Mouse (Mus musculus) midbrain, embryonic 11.5 days (tissue): ENCODE data around the gene Ptch1. TPM values are rescaled to one million over a fixed set of nuclear protein-coding genes. Genes with fewer than 3 reads are reported as not detected.

ENCODE experiments used
- ATAC-seq: fragments of 200-750 bp; cut with Nextera tagmentation; 2 replicates; pipeline ENCODE4 v1.8.0; 2017; ENCODE audit warnings: moderate TSS enrichment, moderate library complexity; ENCODE audit not compliant: low FRiP score
- DNase-seq: peaks from one replicate; pipeline ENCODE4 v3.0.0; 2015; ENCODE audit warnings: low spot score; ENCODE audit errors: missing footprints
- H3K27ac ChIP-seq: fragments of 300-500 bp; sonication (generic); 2 replicates; pipeline ENCODE4 v1.5.1; 2014; ENCODE audit warnings: low read depth, low read length
- H3K27me3 ChIP-seq: fragments of 300-500 bp; sonication (generic); 2 replicates; pipeline ENCODE4 v1.6.1; 2014; ENCODE audit warnings: mild to moderate bottlenecking, low read length, moderate library complexity, mixed read lengths; ENCODE audit not compliant: control insufficient read depth, insufficient read depth
- H3K36me3 ChIP-seq: fragments of 300-500 bp; sonication (generic); 2 replicates; pipeline ENCODE4 v1.6.1; 2014; ENCODE audit warnings: mild to moderate bottlenecking, low read length, moderate library complexity, mixed read lengths; ENCODE audit not compliant: control insufficient read depth, insufficient read depth
- H3K4me1 ChIP-seq: fragments of 300-500 bp; sonication (generic); 2 replicates; pipeline ENCODE4 v1.6.1; 2014; ENCODE audit warnings: low read length; ENCODE audit not compliant: control insufficient read depth, insufficient read depth
- H3K4me2 ChIP-seq: fragments of 300-500 bp; sonication (generic); 2 replicates; pipeline ENCODE4 v1.6.1; 2014; ENCODE audit warnings: mild to moderate bottlenecking, moderate library complexity
- H3K4me3 ChIP-seq: fragments of 300-500 bp; sonication (generic); 2 replicates; pipeline ENCODE4 v1.5.1; 2014; ENCODE audit warnings: low read depth, low read length
- H3K9ac ChIP-seq: fragments of 300-500 bp; sonication (generic); 2 replicates; pipeline ENCODE4 v1.6.1; 2014; ENCODE audit warnings: low read length
- H3K9me3 ChIP-seq: fragments of 300-500 bp; sonication (generic); 2 replicates; pipeline ENCODE4 v1.6.1; 2016; ENCODE audit warnings: low read length; ENCODE audit not compliant: control insufficient read depth
- WGBS: fragments of 180-500 bp; shearing (Covaris S2); extraction: QIAGEN DNeasy Blood & Tissue Kit; methylation state at CpG from one replicate; pipeline ENCODE4 v1.1.7; 2014; 5-methylcytosine and 5-hydroxymethylcytosine counted together
- polyA plus RNA-seq: library from polyadenylated mRNA; unstranded; fragments of >200 nt; fragmentation: Nextera tagmentation; extraction: Ambion mirVana; gene quantifications from 2 replicates; pipeline ENCODE4 v1.2.1, GENCODE M21; 2014

The Ptch1 gene
- polyA plus RNA-seq, 1 experiment from 2014 or later, result 22.6 TPM

DNA sequence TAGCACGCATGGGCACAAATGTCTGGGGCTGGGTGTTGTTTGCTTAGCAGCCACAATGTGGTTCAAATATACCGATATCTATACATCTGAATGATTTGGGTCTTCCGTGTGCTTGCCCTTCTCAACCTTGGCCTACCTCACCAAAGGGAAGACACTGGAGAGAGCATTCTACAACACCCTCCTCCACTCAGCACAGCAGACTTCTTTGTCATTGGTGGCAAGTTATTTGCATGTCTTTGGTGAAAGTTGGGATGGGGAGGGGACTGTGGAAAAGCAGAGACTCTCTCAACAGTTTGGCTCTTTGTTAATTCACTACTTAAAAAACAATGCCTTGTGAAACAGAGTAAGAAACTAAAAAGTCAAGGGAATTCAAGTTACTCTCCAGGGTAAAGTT is 43.0 kb downstream of the Ptch1 start:
- H3K9me3 ChIP-seq, result no peaks in the 10 kb centered on the region
- ATAC-seq (no peak), DNase-seq (no peak)
- no peaks in the 10 kb centered on the region for H3K27me3 ChIP-seq
- H3K9ac ChIP-seq, result no peak overlapping the region
- H3K4me3 ChIP-seq, result no peak overlapping the region
- H3K4me1 ChIP-seq, result peaks cover 21% of the 10 kb centered on the region
- H3K4me2 ChIP-seq, result no peak overlapping the region
- 37% methylated on average over 3 of the region's 3 CpGs for WGBS
- peaks cover 36% of the 10 kb centered on the region for H3K36me3 ChIP-seq
- no peak overlapping the region for H3K27ac ChIP-seq

GRCm38 (mm10) chr13:63529602-63530370 is 43.6 kb downstream of the Ptch1 start:
- Histone ChIP-seq H3K9me3 (no peaks in the 10 kb centered on the region), H3K36me3 (peaks cover 35% of the 10 kb centered on the region), H3K27ac (no peak overlapping the region), H3K4me2 (no peak overlapping the region), H3K27me3 (no peaks in the 10 kb centered on the region), H3K9ac (no peak overlapping the region), H3K4me3 (no peak overlapping the region), H3K4me1 (peaks cover 21% of the 10 kb centered on the region)
- DNase-seq, result no peak
- no peak for ATAC-seq
- 58% methylated on average over 3 of the region's 3 CpGs for WGBS

DNA sequence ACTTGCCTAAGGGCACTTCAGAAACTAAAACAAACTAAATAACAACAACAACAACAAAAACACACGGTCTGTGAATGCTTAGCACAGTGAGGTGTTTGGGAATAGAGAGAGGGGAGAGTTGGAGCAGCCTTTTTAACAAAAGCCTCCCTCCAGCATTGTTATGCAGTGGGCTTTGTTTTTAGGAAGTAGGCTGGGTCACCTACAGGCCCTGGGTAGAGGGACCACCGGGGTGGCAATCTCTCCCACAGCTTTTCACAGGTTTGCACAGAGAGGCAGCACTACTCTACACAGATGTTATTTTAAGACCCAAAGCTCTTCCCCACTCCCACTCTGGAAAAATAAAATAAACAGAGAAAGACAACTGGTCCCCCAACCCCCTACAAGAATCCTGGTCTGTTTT is 44.5 kb downstream of the Ptch1 start:
- WGBS, result 6% methylated on average over 2 of the region's 2 CpGs

DNA sequence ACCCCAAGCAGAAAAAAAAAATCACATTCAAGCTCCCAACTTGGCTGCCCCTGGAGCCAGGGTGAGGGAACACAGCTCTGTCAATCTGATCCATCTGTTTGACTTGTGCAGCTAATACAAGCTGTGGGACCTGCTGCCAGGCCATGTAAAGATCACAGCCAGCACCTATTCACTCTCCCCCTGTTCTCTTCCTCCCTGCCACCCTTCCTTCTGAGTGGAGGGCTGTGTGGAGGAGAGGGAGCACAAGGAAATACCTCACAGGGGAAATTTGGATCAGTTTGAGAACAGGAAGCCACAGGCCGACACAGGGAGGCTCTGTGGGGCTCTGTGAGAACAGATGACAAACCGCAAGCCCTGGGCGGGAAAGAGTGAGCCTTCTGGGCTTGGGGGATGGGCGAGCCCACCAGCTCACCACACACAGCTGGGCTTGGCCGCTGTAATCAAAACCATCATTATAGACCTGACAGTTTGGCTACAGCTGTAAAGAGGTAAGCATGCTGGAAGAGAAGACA is 45.2 kb downstream of the Ptch1 start:
- Histone ChIP-seq H3K27me3 (no peaks in the 10 kb centered on the region), H3K4me2 (peak overlapping the region; percentile 11; the same call in 1 of the 2 replicates), H3K4me1 (peaks cover 21% of the 10 kb centered on the region), H3K9ac (peak overlapping the region; percentile 41; the same call in 1 of the 2 replicates), H3K36me3 (peaks cover 33% of the 10 kb centered on the region), H3K4me3 (no peak overlapping the region), H3K27ac (0 out of 2 replicates have a peak overlapping the region, but pooled peaks have one; percentile 9), H3K9me3 (no peaks in the 10 kb centered on the region)
- DNase-seq (no peak), ATAC-seq (peak; percentile 68)
- WGBS, result 6% methylated on average over 5 of the region's 5 CpGs

More for the DNA sequence above, 44.5 kb downstream of the Ptch1 start:
- ATAC-seq (peak; percentile 34), DNase-seq (no peak)
- Histone ChIP-seq H3K9me3 (no peaks in the 10 kb centered on the region), H3K36me3 (peaks cover 36% of the 10 kb centered on the region), H3K27me3 (no peaks in the 10 kb centered on the region), H3K9ac (peak overlapping the region; percentile 41; the same call in 1 of the 2 replicates), H3K4me1 (peaks cover 21% of the 10 kb centered on the region), H3K4me2 (no peak overlapping the region), H3K4me3 (no peak overlapping the region), H3K27ac (0 out of 2 replicates have a peak overlapping the region, but pooled peaks have one; percentile 9)

DNA sequence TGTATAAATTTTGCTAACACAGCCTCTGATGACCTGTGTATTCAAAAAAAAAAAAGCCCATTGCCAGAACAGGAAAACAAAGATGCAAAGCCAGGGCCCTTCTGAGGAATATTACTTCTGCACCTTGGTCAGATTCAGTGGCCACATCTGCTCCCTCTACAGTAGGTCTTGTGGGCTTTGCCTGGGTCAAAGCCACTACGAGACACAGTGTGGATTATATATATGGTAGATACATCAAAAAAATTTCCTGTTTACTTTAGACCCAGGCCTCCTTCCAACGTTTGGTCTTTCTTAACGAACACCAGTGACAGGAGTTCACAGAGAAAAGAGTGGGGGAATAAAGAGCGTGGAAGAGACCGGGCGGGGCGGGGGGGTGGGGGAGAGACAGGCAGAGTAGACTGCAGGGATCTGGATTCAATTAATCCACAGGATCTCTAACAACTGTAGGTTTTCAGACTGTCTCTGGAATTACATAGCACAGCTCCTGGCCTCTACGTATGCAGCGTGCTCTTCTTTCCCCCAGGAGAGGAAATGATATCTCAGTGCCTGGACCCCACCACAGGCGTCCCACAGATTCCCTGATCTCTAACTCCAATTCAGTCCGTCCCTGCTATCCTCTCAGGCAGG is 47.7 kb downstream of the Ptch1 start:
- DNase-seq (no peak), ATAC-seq (no peak)
- no peak overlapping the region for H3K4me3 ChIP-seq
- H3K9ac ChIP-seq, result no peak overlapping the region
- H3K27me3 ChIP-seq, result no peaks in the 10 kb centered on the region
- H3K9me3 ChIP-seq, result no peaks in the 10 kb centered on the region
- 84% methylated on average over 11 of the region's 11 CpGs for WGBS
- no peak overlapping the region for H3K27ac ChIP-seq
- H3K4me1 ChIP-seq, result peaks cover 21% of the 10 kb centered on the region
- H3K36me3 ChIP-seq, result peaks cover 23% of the 10 kb centered on the region
- no peak overlapping the region for H3K4me2 ChIP-seq

DNA sequence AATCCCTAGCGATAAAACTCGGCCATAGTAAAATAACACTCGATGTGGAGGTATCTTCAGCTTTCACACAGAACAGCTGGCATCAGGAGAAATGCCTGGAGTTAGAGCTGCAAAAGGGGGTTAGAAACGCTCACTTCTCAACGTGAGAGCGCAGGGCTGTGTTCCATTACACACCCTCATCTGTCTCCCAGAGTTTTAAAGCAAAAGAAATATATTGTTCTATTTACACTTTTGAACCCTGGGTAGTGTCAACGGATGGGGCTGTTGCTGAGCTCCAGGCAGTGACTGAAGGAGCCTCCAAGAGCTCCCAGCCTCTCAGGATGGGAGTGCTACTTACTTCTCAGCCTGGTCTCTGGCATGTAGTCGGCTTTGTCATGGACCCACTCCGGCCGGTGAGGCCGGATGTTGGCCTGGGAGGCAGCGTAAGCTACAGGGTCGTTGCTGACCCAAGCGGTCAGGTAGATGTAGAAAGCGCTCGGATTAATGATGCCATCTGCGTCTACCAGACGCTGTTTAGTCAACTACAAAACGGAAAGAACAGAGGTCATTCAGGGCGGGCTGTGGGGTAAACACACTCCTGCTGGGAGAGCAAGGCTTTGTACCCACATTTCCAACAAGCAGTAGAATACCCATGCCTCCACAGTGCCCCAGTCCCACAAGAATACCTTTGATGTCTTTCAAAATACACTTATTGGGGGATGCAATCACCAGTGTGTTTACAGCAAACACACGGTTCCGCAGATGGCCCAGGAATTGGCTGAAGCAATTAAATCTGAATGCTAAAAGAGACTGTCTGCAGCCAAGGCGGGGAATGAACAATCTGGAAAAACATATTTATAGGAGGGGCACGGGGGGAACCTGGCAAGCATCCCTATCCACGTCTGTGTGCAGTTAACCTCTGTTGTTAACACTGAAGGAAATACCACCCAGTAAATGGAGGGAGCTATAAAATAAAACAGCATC is 48.5 kb downstream of the Ptch1 start:
- H3K27me3 ChIP-seq, result no peaks in the 10 kb centered on the region
- H3K36me3 ChIP-seq, result peaks cover 28% of the 10 kb centered on the region
- H3K4me3 ChIP-seq, result no peak overlapping the region
- no peaks in the 10 kb centered on the region for H3K9me3 ChIP-seq
- H3K4me2 ChIP-seq, result no peak overlapping the region
- no peak overlapping the region for H3K27ac ChIP-seq
- no peak for ATAC-seq
- no peak for DNase-seq
- peaks cover 16% of the 10 kb centered on the region for H3K4me1 ChIP-seq
- no peak overlapping the region for H3K9ac ChIP-seq
- WGBS, result 73% methylated on average over 25 of the region's 25 CpGs

- Histone ChIP-seq H3K4me3 (no peak overlapping the region), H3K4me2 (no peak overlapping the region), H3K27me3 (no peaks in the 10 kb centered on the region), H3K4me1 (peaks cover 10% of the 10 kb centered on the region), H3K27ac (no peak overlapping the region), H3K9ac (no peak overlapping the region), H3K36me3 (peaks cover 34% of the 10 kb centered on the region), H3K9me3 (no peaks in the 10 kb centered on the region)
- WGBS, result 95% methylated on average over 2 of the region's 2 CpGs
- ATAC-seq (no peak), DNase-seq (no peak)
Observed at GRCm38 (mm10) chr13:63524061-63524460, 49.3 kb downstream of the Ptch1 start.

DNA sequence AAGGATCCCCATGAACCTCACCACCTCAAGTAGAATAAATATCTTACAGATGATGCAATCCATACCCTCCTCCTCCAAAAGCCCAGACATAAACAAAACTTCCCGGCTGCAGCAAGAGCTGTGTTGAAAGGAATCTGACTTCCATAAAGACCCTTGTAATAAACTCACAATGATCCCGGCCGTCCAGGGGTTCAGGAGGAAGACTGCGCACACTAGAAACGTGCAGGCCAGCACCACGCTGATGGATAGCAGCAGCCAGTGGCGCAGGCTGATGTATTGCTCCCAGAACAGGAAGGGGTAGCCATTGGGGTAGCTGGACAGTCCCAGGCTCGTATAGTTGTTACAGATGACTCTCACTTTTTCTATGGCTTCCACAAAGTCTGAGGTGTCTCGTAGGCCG is 50.6 kb downstream of the Ptch1 start:
- 82% methylated on average over 10 of the region's 10 CpGs for WGBS
- H3K36me3 ChIP-seq, result peaks cover 42% of the 10 kb centered on the region
- H3K4me1 ChIP-seq, result no peaks in the 10 kb centered on the region; the same call in 1 of the 2 replicates

More for the DNA sequence above, 50.6 kb downstream of the Ptch1 start:
- no peak overlapping the region for H3K4me2 ChIP-seq
- no peaks in the 10 kb centered on the region for H3K27me3 ChIP-seq
- no peak overlapping the region for H3K4me3 ChIP-seq
- no peak overlapping the region for H3K27ac ChIP-seq
- ATAC-seq (no peak), DNase-seq (no peak)
- no peak overlapping the region for H3K9ac ChIP-seq
- no peaks in the 10 kb centered on the region for H3K9me3 ChIP-seq
